Mouse (Mus musculus) heart, postnatal 0 days (tissue): ENCODE measurements around the gene Dcaf1.

ENCODE experiments used
- CTCF ChIP-seq: IDR thresholded peaks from 2 replicates; pipeline ENCODE4 v1.5.1; 2016; ENCODE audit warnings: antibody characterized with exemption, control low read depth, low read depth
- EP300 ChIP-seq: IDR thresholded peaks from 2 replicates; pipeline ENCODE4 v1.6.1; 2016; ENCODE audit warnings: antibody characterized with exemption, low read depth

- TF ChIP-seq CTCF (no peak), EP300 (no peak)
Observed at GRCm38 (mm10) chr9:106780086-106780485, 41.6 kb upstream of the Dcaf1 start.
